ENCODE assay signal across 19 mouse cellular contexts in genomic region chr3:123531124-123531523, GRCm38 (mm10).
DNase-seq lines count a peak whose midpoint lies in the region; ATAC-seq and TF ChIP-seq lines count a peak whose summit lies in the region.
"Had no signal": no experiment of that assay in that cellular context is flagged by ENCODE, and none has a peak within 500 bp of the region (broad histone marks: within the 10 kb centered on the region; RNA-seq: fewer than 3 reads in every experiment).

No protein-coding gene starts in this region.

- no peak overlapping the region for H3K27ac ChIP-seq in forebrain, embryonic 14.5 days (ENCODE audit: low read depth, low read length)
- H3K27ac ChIP-seq in forebrain, embryonic 12.5 days: no peak overlapping the region
- no peak overlapping the region for H3K27ac ChIP-seq in intestine, embryonic 15.5 days
- H3K27ac ChIP-seq: heart, adult 2 months; heart, embryonic 15.5 days; limb, embryonic 15.5 days; liver, embryonic 15.5 days; midbrain, embryonic 12.5 days; neural tube, embryonic 13.5 days; stomach, embryonic 15.5 days had no signal

- H3K9ac ChIP-seq in forebrain, embryonic 14.5 days (ENCODE audit: low read length): no peak overlapping the region
- no peak overlapping the region for H3K9ac ChIP-seq in forebrain, embryonic 12.5 days
- no peak overlapping the region for H3K9ac ChIP-seq in intestine, embryonic 15.5 days
- H3K9ac ChIP-seq: heart, embryonic 15.5 days; limb, embryonic 15.5 days; liver, embryonic 15.5 days; midbrain, embryonic 12.5 days; neural tube, embryonic 13.5 days; stomach, embryonic 15.5 days had no signal

- 0 out of 2 replicates have a peak, but pooled peaks cover 4% of the 10 kb centered on the region for H3K36me3 ChIP-seq in forebrain, embryonic 14.5 days (ENCODE audit: control insufficient read depth, insufficient read depth, low read length)
- H3K36me3 ChIP-seq in forebrain, embryonic 12.5 days (replicated peaks): no peaks in the 10 kb centered on the region
- no peaks in the 10 kb centered on the region for H3K36me3 ChIP-seq in intestine, embryonic 15.5 days
- H3K36me3 ChIP-seq: heart, embryonic 15.5 days; limb, embryonic 15.5 days; liver, embryonic 15.5 days; stomach, embryonic 15.5 days had no signal

- WGBS in forebrain, embryonic 14.5 days: 73% methylated on average over 2 of the region's 2 CpGs
- WGBS in forebrain, embryonic 12.5 days: 92% methylated on average over 2 of the region's 2 CpGs
- 66% methylated on average over 2 of the region's 2 CpGs for WGBS in intestine, embryonic 15.5 days

- H3K27me3 ChIP-seq in forebrain, embryonic 14.5 days (replicated peaks; ENCODE audit: control insufficient read depth, insufficient read depth, low read length): no peaks in the 10 kb centered on the region
- H3K27me3 ChIP-seq in forebrain, embryonic 12.5 days: no peaks in the 10 kb centered on the region
- no peaks in the 10 kb centered on the region for H3K27me3 ChIP-seq in intestine, embryonic 15.5 days (replicated peaks)
- H3K27me3 ChIP-seq: heart, embryonic 15.5 days; limb, embryonic 15.5 days; liver, embryonic 15.5 days; midbrain, embryonic 12.5 days; neural tube, embryonic 13.5 days; stomach, embryonic 15.5 days had no signal

- ATAC-seq in forebrain, embryonic 14.5 days: peak; percentile 57; the same call in 1 of the 2 replicates
- no peak for ATAC-seq in forebrain, embryonic 12.5 days (ENCODE audit: low FRiP score)
- peak; percentile 54 for ATAC-seq in common myeloid progenitor, adult 5-6 weeks (replicated peaks; ENCODE audit: low read depth, poor library complexity, severe bottlenecking)
- ATAC-seq in intestine, embryonic 15.5 days: no peak
- ATAC-seq: hindbrain, embryonic 16.5 days had no signal

- no peak overlapping the region for H3K4me2 ChIP-seq in forebrain, embryonic 14.5 days (ENCODE audit: low read length)
- H3K4me2 ChIP-seq in forebrain, embryonic 12.5 days: no peak overlapping the region
- H3K4me2 ChIP-seq in intestine, embryonic 15.5 days (replicated peaks): no peak overlapping the region
- H3K4me2 ChIP-seq: heart, embryonic 15.5 days; limb, embryonic 15.5 days; liver, embryonic 15.5 days; midbrain, embryonic 12.5 days; neural tube, embryonic 13.5 days; stomach, embryonic 15.5 days had no signal

- no peaks in the 10 kb centered on the region for H3K9me3 ChIP-seq in forebrain, embryonic 14.5 days (replicated peaks; ENCODE audit: control insufficient read depth, low read length)
- no peaks in the 10 kb centered on the region for H3K9me3 ChIP-seq in forebrain, embryonic 12.5 days
- H3K9me3 ChIP-seq in intestine, embryonic 15.5 days: no peaks in the 10 kb centered on the region
- H3K9me3 ChIP-seq: heart, embryonic 15.5 days; limb, embryonic 15.5 days; liver, embryonic 15.5 days; midbrain, embryonic 12.5 days; neural tube, embryonic 13.5 days; stomach, embryonic 15.5 days had no signal

- H3K4me1 ChIP-seq in forebrain, embryonic 14.5 days (ENCODE audit: control insufficient read depth, insufficient read depth, low read length): no peaks in the 10 kb centered on the region
- H3K4me1 ChIP-seq in forebrain, embryonic 12.5 days: peaks cover 3% of the 10 kb centered on the region; the same call in 1 of the 2 replicates
- no peaks in the 10 kb centered on the region for H3K4me1 ChIP-seq in intestine, embryonic 15.5 days (replicated peaks)
- H3K4me1 ChIP-seq: heart, embryonic 15.5 days; limb, embryonic 15.5 days; liver, embryonic 15.5 days; midbrain, embryonic 12.5 days; neural tube, embryonic 13.5 days; stomach, embryonic 15.5 days had no signal

- no peak overlapping the region for H3K4me3 ChIP-seq in forebrain, embryonic 14.5 days (ENCODE audit: low read depth, low read length)
- H3K4me3 ChIP-seq in forebrain, embryonic 12.5 days (replicated peaks): no peak overlapping the region
- no peak overlapping the region for H3K4me3 ChIP-seq in intestine, embryonic 15.5 days (replicated peaks)
- H3K4me3 ChIP-seq: heart, adult 2 months; heart, embryonic 15.5 days; limb, embryonic 15.5 days; liver, embryonic 15.5 days; midbrain, embryonic 12.5 days; neural tube, embryonic 13.5 days; stomach, embryonic 15.5 days had no signal

- peak; percentile 67 for DNase-seq in forebrain, embryonic 14.5 days (ENCODE audit: low spot score)
- DNase-seq in 416B (ENCODE audit: low read depth): peak; percentile 6
- peak; percentile 79 for DNase-seq in brain, embryonic 14.5 days (ENCODE audit: low read depth)
- no peak for DNase-seq in frontal cortex, postnatal 25 days (ENCODE audit: low spot score in 2 of 2)
- DNase-seq: B cell, adult 2 months; gastrocnemius, postnatal 10 days; heart, adult 2 months; heart, postnatal 4 days; kidney, adult 11 months had no signal

- no peak for TF ChIP-seq POLR2A in brain, embryonic 14.5 days (IDR thresholded peaks at IDR 0.05; ENCODE audit: borderline replicate concordance, extremely low read depth, insufficient read depth, insufficient read length, poor library complexity, severe bottlenecking)

- no peak for TF ChIP-seq CTCF in brain, embryonic 14.5 days (IDR thresholded peaks at IDR 0.05; ENCODE audit: borderline replicate concordance, extremely low read depth, insufficient read depth, insufficient read length)

Comparison
In these comparisons a context has a peak if more than half of its experiments do, and no peak if none do; other contexts are left out.
1. ATAC-seq: peak in forebrain, embryonic 14.5 days (single experiment) and common myeloid progenitor, adult 5-6 weeks (single experiment); none in forebrain, embryonic 12.5 days (single experiment) and intestine, embryonic 15.5 days (single experiment).
2. DNase-seq: peak in forebrain, embryonic 14.5 days (single experiment), 416B (single experiment) and brain, embryonic 14.5 days (single experiment); none in frontal cortex, postnatal 25 days (0 of 2).